Mouse (Mus musculus) stomach, embryonic 15.5 days (tissue): ENCODE results near the gene Mapk8ip2. TPM values are rescaled to one million over a fixed set of nuclear protein-coding genes. Genes with fewer than 3 reads are reported as not detected.

Source experiments
- ATAC-seq: fragments of 200-750 bp; cut with Nextera tagmentation; 2 replicates; pipeline ENCODE4 v1.8.0; 2017; ENCODE audit warnings: low read depth, moderate number of reproducible peaks, moderate TSS enrichment; ENCODE audit not compliant: insufficient read depth, low FRiP score
- H3K27ac ChIP-seq: fragments of 300-500 bp; sonication (generic); 2 replicates; pipeline ENCODE4 v1.5.1; 2015; ENCODE audit warnings: mild to moderate bottlenecking, inconsistent platforms
- H3K27me3 ChIP-seq: fragments of 300-500 bp; sonication (generic); replicated peaks from 2 replicates; pipeline ENCODE4 v1.6.1; 2015; ENCODE audit warnings: inconsistent platforms
- H3K36me3 ChIP-seq: fragments of 300-500 bp; sonication (generic); 2 replicates; pipeline ENCODE4 v1.6.1; 2015; ENCODE audit warnings: inconsistent platforms
- H3K4me1 ChIP-seq: fragments of 300-500 bp; sonication (generic); 2 replicates; pipeline ENCODE4 v1.6.1; 2015; ENCODE audit warnings: inconsistent platforms
- H3K4me2 ChIP-seq: fragments of 300-500 bp; sonication (generic); 2 replicates; pipeline ENCODE4 v1.6.1; 2015; ENCODE audit warnings: mild to moderate bottlenecking, inconsistent platforms
- H3K4me3 ChIP-seq: fragments of 300-500 bp; sonication (generic); replicated peaks from 2 replicates; pipeline ENCODE4 v1.5.1; 2015; ENCODE audit warnings: inconsistent platforms
- H3K9ac ChIP-seq: fragments of 300-500 bp; sonication (generic); 2 replicates; pipeline ENCODE4 v1.6.1; 2015; ENCODE audit warnings: inconsistent platforms
- H3K9me3 ChIP-seq: fragments of 300-500 bp; sonication (generic); 2 replicates; pipeline ENCODE4 v1.6.1; 2016; ENCODE audit warnings: inconsistent platforms
- WGBS: fragments of 180-500 bp; shearing (Covaris S2); methylation state at CpG from one replicate; pipeline ENCODE4 v1.1.7; 2015; 5-methylcytosine and 5-hydroxymethylcytosine counted together
- polyA plus RNA-seq: library from polyadenylated mRNA; unstranded; fragments of >200 nt; fragmentation: Nextera tagmentation; extraction: Ambion mirVana; gene quantifications from 2 replicates; pipeline ENCODE4 v1.2.1, GENCODE M21; 2015

Mapk8ip2 gene
- polyA plus RNA-seq, result 3.7 and 3.8 TPM in 2 replicates

GRCm38 (mm10) chr15:89453865-89454478 lies at the start of gene Mapk8ip2:
Gene Mapk8ip2 (plus strand): TSS chr15:89453913.
- WGBS, result under 1% methylated on average over 52 of the region's 53 CpGs
- H3K9ac ChIP-seq, result no peak within 1 kb of the TSS
- H3K27ac ChIP-seq, result no peak within 1 kb of the TSS
- peaks cover 25% of the 10 kb centered on the region for H3K27me3 ChIP-seq
- H3K9me3 ChIP-seq, result no peaks in the 10 kb centered on the region
- no peaks in the 10 kb centered on the region for H3K36me3 ChIP-seq
- peaks cover 9% of the 10 kb centered on the region for H3K4me1 ChIP-seq
- 0 out of 2 replicates have a peak, but pooled peaks have one; percentile 35 for ATAC-seq
- peak within 1 kb of the TSS; percentile 82 for H3K4me2 ChIP-seq
- peak within 1 kb of the TSS; percentile 46 for H3K4me3 ChIP-seq

- no peak for ATAC-seq
- Histone ChIP-seq H3K27ac (no peak overlapping the region), H3K36me3 (no peaks in the 10 kb centered on the region), H3K9ac (no peak overlapping the region), H3K4me3 (no peak overlapping the region), H3K27me3 (no peaks in the 10 kb centered on the region), H3K4me2 (no peak overlapping the region), H3K4me1 (no peaks in the 10 kb centered on the region), H3K9me3 (no peaks in the 10 kb centered on the region)
- WGBS, result 77% methylated on average over 10 of the region's 10 CpGs
Measured at GRCm38 (mm10) chr15:89404831-89405623, 48.7 kb upstream of the Mapk8ip2 start.

GRCm38 (mm10) chr15:89406691-89407090 lies 47.0 kb upstream of the Mapk8ip2 start:
- no peak overlapping the region for H3K4me3 ChIP-seq
- H3K9ac ChIP-seq, result no peak overlapping the region
- no peaks in the 10 kb centered on the region for H3K9me3 ChIP-seq
- no peak overlapping the region for H3K4me2 ChIP-seq
- no peak overlapping the region for H3K27ac ChIP-seq
- H3K4me1 ChIP-seq, result no peaks in the 10 kb centered on the region
- no peaks in the 10 kb centered on the region for H3K27me3 ChIP-seq
- no peak for ATAC-seq
- no peaks in the 10 kb centered on the region for H3K36me3 ChIP-seq

GRCm38 (mm10) chr15:89410118-89410517 lies 43.6 kb upstream of the Mapk8ip2 start, which contains the start of gene Syce3:
Gene Syce3 (minus strand): TSS chr15:89410503.
- Histone ChIP-seq H3K4me3 (no peak within 1 kb of the TSS), H3K9me3 (no peaks in the 10 kb centered on the region), H3K27me3 (no peaks in the 10 kb centered on the region), H3K4me2 (no peak within 1 kb of the TSS), H3K4me1 (no peaks in the 10 kb centered on the region), H3K36me3 (no peaks in the 10 kb centered on the region), H3K9ac (no peak within 1 kb of the TSS), H3K27ac (no peak within 1 kb of the TSS)
- ATAC-seq, result no peak
- 87% methylated on average over 22 of the region's 24 CpGs for WGBS

GRCm38 (mm10) chr15:89415282-89415681 lies 38.4 kb upstream of the Mapk8ip2 start:
- H3K4me2 ChIP-seq, result no peak overlapping the region
- no peak overlapping the region for H3K27ac ChIP-seq
- H3K4me3 ChIP-seq, result no peak overlapping the region
- H3K9ac ChIP-seq, result no peak overlapping the region
- 85% methylated on average over 8 of the region's 8 CpGs for WGBS
- no peaks in the 10 kb centered on the region for H3K27me3 ChIP-seq
- no peaks in the 10 kb centered on the region for H3K9me3 ChIP-seq
- no peaks in the 10 kb centered on the region for H3K4me1 ChIP-seq
- peaks cover under 1% of the 10 kb centered on the region; the same call in 1 of the 2 replicates for H3K36me3 ChIP-seq
- ATAC-seq, result no peak

- Histone ChIP-seq H3K4me1 (no peaks in the 10 kb centered on the region), H3K9me3 (no peaks in the 10 kb centered on the region), H3K4me3 (no peak overlapping the region), H3K27me3 (no peaks in the 10 kb centered on the region), H3K36me3 (peaks cover 9% of the 10 kb centered on the region; the same call in 1 of the 2 replicates), H3K4me2 (no peak overlapping the region), H3K9ac (no peak overlapping the region), H3K27ac (no peak overlapping the region)
- WGBS, result 93% methylated on average over 9 of the region's 9 CpGs
- ATAC-seq, result no peak
Measured at GRCm38 (mm10) chr15:89421938-89422337, 31.8 kb upstream of the Mapk8ip2 start.

GRCm38 (mm10) chr15:89424621-89425020 lies 29.1 kb upstream of the Mapk8ip2 start:
- Histone ChIP-seq H3K9ac (no peak overlapping the region), H3K4me2 (no peak overlapping the region), H3K9me3 (no peaks in the 10 kb centered on the region), H3K4me1 (peaks cover 7% of the 10 kb centered on the region), H3K36me3 (peaks cover 9% of the 10 kb centered on the region; the same call in 1 of the 2 replicates), H3K27ac (no peak overlapping the region), H3K4me3 (no peak overlapping the region), H3K27me3 (no peaks in the 10 kb centered on the region)
- ATAC-seq, result no peak
- 80% methylated on average over 8 of the region's 8 CpGs for WGBS

- WGBS, result 33% methylated on average over 6 of the region's 6 CpGs
- no peak for ATAC-seq
- Histone ChIP-seq H3K27ac (no peak within 1 kb of the TSS), H3K9me3 (no peaks in the 10 kb centered on the region), H3K4me1 (peaks cover 7% of the 10 kb centered on the region), H3K4me2 (no peak within 1 kb of the TSS), H3K36me3 (0 out of 2 replicates have a peak, but pooled peaks cover 4% of the 10 kb centered on the region), H3K4me3 (no peak within 1 kb of the TSS), H3K27me3 (no peaks in the 10 kb centered on the region), H3K9ac (no peak within 1 kb of the TSS)
Measured at GRCm38 (mm10) chr15:89425711-89426121, 28.0 kb upstream of the Mapk8ip2 start, which contains the start of gene Cpt1b. Gene Cpt1b (minus strand): TSS chr15:89425863.

GRCm38 (mm10) chr15:89426716-89427115 lies 27.0 kb upstream of the Mapk8ip2 start:
- 91% methylated on average over 10 of the region's 10 CpGs for WGBS
- H3K27me3 ChIP-seq, result no peaks in the 10 kb centered on the region
- no peak overlapping the region for H3K4me3 ChIP-seq
- no peak overlapping the region for H3K27ac ChIP-seq
- H3K36me3 ChIP-seq, result 0 out of 2 replicates have a peak, but pooled peaks cover 4% of the 10 kb centered on the region
- H3K4me2 ChIP-seq, result no peak overlapping the region
- H3K4me1 ChIP-seq, result peaks cover 7% of the 10 kb centered on the region
- no peak overlapping the region for H3K9ac ChIP-seq
- no peak for ATAC-seq
- H3K9me3 ChIP-seq, result no peaks in the 10 kb centered on the region

- peaks cover 7% of the 10 kb centered on the region for H3K4me1 ChIP-seq
- 0 out of 2 replicates have a peak, but pooled peaks cover 4% of the 10 kb centered on the region for H3K36me3 ChIP-seq
- ATAC-seq, result no peak
- no peak overlapping the region for H3K27ac ChIP-seq
- H3K4me2 ChIP-seq, result peak overlapping the region; percentile 94
- H3K9me3 ChIP-seq, result no peaks in the 10 kb centered on the region
- H3K27me3 ChIP-seq, result no peaks in the 10 kb centered on the region
- H3K9ac ChIP-seq, result no peak overlapping the region
- peak overlapping the region; percentile 73 for H3K4me3 ChIP-seq
- 81% methylated on average over 19 of the region's 19 CpGs for WGBS
Measured at GRCm38 (mm10) chr15:89428136-89428790, 25.4 kb upstream of the Mapk8ip2 start.

- Histone ChIP-seq H3K9me3 (no peaks in the 10 kb centered on the region), H3K4me2 (peak overlapping the region; percentile 94), H3K9ac (peak overlapping the region; percentile 62), H3K27ac (peak overlapping the region; percentile 98), H3K36me3 (0 out of 2 replicates have a peak, but pooled peaks cover 4% of the 10 kb centered on the region), H3K4me3 (peak overlapping the region; percentile 73), H3K27me3 (no peaks in the 10 kb centered on the region), H3K4me1 (peaks cover 7% of the 10 kb centered on the region)
- 4% methylated on average over 22 of the region's 22 CpGs for WGBS
- ATAC-seq, result peak; percentile 31; the same call in 1 of the 2 replicates
Measured at GRCm38 (mm10) chr15:89428821-89429351, 24.8 kb upstream of the Mapk8ip2 start.
